Mouse (Mus musculus): ENCODE data around the gene Trim40. TPM values are rescaled to one million over a fixed set of nuclear protein-coding genes. Genes with fewer than 3 reads are reported as not detected.

Trim40 gene
- polyA plus RNA-seq, 1 experiment from 2014 or later: not detected

DNA sequence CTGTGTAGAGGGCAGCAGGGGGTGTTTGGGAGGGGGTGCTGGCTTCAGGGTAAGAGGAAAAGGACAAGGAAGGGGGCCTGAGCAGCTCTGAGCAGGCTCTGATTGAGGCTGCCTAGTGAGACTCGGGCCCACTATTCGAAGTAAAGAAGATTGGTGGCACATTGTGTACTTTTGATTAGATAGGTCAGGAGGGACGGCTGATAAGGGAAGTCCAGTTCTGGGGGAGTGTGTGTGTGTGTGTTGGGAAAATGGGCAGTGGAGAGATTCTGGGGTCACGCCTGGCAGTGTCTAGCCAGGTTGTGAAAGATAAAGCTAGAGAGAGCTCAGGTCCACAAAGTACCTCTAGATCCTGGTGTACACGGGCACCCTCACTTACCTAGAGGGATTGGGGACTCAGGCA lies 38.3 kb downstream of the Trim40 start:
- H3K9ac ChIP-seq: no peak overlapping the region
- H3K9me3 ChIP-seq (replicated peaks): no peaks in the 10 kb centered on the region
- no peak overlapping the region for H3K27ac ChIP-seq
- no peak overlapping the region for H3K4me2 ChIP-seq
- 90% methylated on average over 5 of the region's 5 CpGs for WGBS
- no peaks in the 10 kb centered on the region for H3K27me3 ChIP-seq
- 0 out of 2 replicates have a peak, but pooled peaks cover 4% of the 10 kb centered on the region for H3K4me1 ChIP-seq
- peaks cover 58% of the 10 kb centered on the region for H3K36me3 ChIP-seq (ENCODE audit: poor library complexity, severe bottlenecking)
- H3K4me3 ChIP-seq: no peak overlapping the region
- no peak for ATAC-seq

DNA sequence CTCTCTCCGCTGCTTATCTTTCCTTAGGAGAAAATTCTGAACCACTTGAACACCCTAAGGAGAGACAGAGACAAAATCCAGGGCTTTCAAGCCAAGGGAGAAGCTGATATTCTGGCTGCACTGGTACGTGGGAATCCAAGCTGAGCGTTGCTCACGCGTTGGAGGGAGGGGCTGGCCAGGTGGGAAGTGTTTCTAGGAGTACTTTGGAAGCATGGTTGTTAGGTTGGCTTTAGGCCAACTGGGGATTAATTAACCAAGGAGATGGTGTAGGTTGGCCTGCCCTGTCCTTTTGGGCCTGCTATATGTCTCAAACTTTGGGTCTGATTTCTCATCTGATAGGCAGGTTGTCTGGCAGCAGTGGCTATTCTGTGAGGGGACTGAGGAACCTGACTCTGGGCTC lies 38.7 kb downstream of the Trim40 start:
- Histone ChIP-seq H3K4me1 (0 out of 2 replicates have a peak, but pooled peaks cover 4% of the 10 kb centered on the region), H3K36me3 (ENCODE audit: poor library complexity, severe bottlenecking) (peaks cover 54% of the 10 kb centered on the region), H3K4me2 (no peak overlapping the region), H3K4me3 (no peak overlapping the region), H3K27me3 (no peaks in the 10 kb centered on the region), H3K9me3 (replicated peaks) (no peaks in the 10 kb centered on the region), H3K27ac (no peak overlapping the region), H3K9ac (no peak overlapping the region)
- 86% methylated on average over 5 of the region's 5 CpGs for WGBS
- no peak for ATAC-seq

DNA sequence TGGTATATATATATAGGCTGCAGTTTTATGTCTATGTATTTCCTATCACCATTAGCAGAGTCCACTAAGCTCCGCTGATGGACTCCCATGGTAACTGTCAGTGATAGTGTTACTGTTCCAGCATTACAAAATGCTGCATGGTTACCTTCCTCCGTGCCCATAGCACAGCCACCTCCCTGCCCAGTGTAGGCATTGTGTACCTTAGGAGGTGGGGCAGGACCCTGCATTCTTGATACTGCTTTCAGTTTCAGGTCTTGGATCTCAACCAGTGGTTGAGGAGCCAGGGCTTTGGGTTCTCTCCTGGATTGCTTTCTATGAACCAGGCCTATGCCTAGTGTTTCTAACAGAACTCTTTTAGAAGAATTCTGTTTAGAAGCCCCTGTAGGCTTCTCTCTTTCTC lies 39.9 kb downstream of the Trim40 start:
- ATAC-seq: no peak
- 92% methylated on average over 2 of the region's 2 CpGs for WGBS
- Histone ChIP-seq H3K9me3 (replicated peaks) (no peaks in the 10 kb centered on the region), H3K4me2 (no peak overlapping the region), H3K36me3 (ENCODE audit: poor library complexity, severe bottlenecking) (peaks cover 44% of the 10 kb centered on the region), H3K27me3 (no peaks in the 10 kb centered on the region), H3K4me1 (0 out of 2 replicates have a peak, but pooled peaks cover 4% of the 10 kb centered on the region), H3K27ac (no peak overlapping the region), H3K9ac (no peak overlapping the region), H3K4me3 (no peak overlapping the region)

DNA sequence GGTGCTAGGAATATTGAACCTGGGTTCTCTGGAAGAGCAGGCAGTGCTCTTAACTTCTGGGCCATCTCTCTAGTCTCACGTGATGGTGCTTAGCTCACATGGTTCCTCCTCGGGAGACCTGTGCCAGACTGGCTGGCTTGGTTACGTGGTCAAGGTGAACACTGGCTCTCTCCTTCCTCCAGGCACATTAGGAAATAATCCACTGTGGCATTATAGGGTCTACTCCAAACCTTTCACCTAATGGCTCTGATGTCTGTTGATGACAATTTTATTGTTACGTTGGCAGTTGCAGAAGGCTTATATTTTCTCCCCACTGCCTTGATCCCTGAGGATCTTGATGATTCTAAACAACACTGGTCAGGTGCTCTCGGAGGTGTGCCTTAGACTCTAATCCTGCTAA lies 41.0 kb downstream of the Trim40 start:
- H3K27ac ChIP-seq: no peak overlapping the region
- H3K36me3 ChIP-seq (ENCODE audit: poor library complexity, severe bottlenecking): peaks cover 34% of the 10 kb centered on the region
- no peaks in the 10 kb centered on the region for H3K9me3 ChIP-seq (replicated peaks)
- 0 out of 2 replicates have a peak, but pooled peaks cover 4% of the 10 kb centered on the region for H3K4me1 ChIP-seq
- no peak overlapping the region for H3K4me2 ChIP-seq
- H3K27me3 ChIP-seq: no peaks in the 10 kb centered on the region
- no peak for ATAC-seq
- WGBS: 84% methylated on average over 5 of the region's 5 CpGs
- no peak overlapping the region for H3K4me3 ChIP-seq
- no peak overlapping the region for H3K9ac ChIP-seq

DNA sequence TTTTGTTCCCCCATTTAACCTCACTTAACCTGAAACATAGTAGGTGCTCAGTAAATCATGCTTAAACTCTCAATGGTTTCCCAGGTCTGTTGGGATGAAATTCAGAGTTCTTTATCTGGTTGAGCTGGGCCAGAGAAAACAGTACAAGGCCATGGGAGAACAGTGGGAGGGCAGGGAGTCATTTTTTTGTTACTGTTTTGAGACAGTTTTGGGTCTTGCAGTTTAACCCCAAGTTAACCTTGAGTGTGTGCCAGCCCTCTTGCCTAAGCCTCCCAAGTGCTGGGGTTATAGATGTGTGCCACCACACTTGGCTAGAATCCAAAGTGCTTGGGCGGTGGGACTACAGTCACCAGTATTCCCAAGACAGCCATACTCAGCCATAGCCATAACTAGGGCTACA lies 45.2 kb downstream of the Trim40 start:
- ATAC-seq: no peak
- whole genome bisulfite sequencing: 84% methylated on average over 1 of the region's 1 CpGs
- Histone ChIP-seq H3K4me3 (no peak overlapping the region), H3K4me2 (no peak overlapping the region), H3K36me3 (ENCODE audit: poor library complexity, severe bottlenecking) (no peaks in the 10 kb centered on the region), H3K4me1 (no peaks in the 10 kb centered on the region), H3K9ac (no peak overlapping the region), H3K9me3 (replicated peaks) (no peaks in the 10 kb centered on the region), H3K27me3 (no peaks in the 10 kb centered on the region), H3K27ac (no peak overlapping the region)

DNA sequence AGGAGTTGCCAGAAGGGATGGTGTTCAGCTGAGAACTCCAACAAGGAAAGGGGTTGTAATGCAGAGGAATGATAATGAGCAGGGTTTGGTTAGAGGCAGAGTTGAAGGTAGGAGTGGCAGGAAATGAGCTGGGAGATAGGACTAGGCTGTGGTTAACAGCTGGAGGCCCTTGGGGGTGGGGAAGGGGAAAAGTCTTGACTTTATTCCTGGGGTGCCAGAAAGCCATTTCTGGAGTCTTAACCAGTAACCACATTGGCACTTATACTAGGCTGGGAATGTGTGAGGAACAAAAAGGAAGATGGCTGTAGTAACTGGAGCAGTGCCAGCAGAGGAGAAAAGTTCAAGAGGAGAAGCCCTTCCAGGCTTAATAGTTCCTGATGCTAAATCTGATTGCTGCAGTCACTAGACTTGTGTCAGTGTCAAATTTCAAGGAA lies 45.6 kb downstream of the Trim40 start:
- no peaks in the 10 kb centered on the region for H3K9me3 ChIP-seq (replicated peaks)
- no peak overlapping the region for H3K4me3 ChIP-seq
- no peaks in the 10 kb centered on the region for H3K27me3 ChIP-seq
- no peaks in the 10 kb centered on the region for H3K4me1 ChIP-seq
- ATAC-seq: no peak
- no peak overlapping the region for H3K4me2 ChIP-seq
- H3K36me3 ChIP-seq (ENCODE audit: poor library complexity, severe bottlenecking): no peaks in the 10 kb centered on the region
- H3K9ac ChIP-seq: no peak overlapping the region
- H3K27ac ChIP-seq: no peak overlapping the region

DNA sequence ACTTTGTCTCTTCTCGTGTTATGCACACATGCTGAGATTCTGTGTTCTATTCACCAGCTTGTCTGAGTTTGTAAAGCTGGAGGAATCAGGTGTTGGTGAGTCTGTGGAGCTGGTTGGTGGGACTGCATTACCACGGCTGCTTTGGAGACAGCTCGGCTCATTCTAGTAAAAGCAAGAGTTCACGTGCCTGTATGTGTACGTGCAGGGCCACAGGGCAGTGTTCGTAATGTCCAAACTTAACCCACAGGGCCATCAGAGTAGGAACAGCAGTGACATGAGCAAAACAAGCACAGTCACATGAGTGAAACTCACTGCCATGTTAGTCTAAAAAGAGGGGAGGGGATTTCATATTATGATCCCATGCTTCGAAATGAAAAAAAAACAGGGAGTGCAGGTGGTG lies 46.2 kb downstream of the Trim40 start:
- Histone ChIP-seq H3K4me3 (no peak overlapping the region), H3K4me1 (no peaks in the 10 kb centered on the region), H3K27me3 (no peaks in the 10 kb centered on the region), H3K4me2 (no peak overlapping the region), H3K9me3 (replicated peaks) (no peaks in the 10 kb centered on the region), H3K36me3 (ENCODE audit: poor library complexity, severe bottlenecking) (no peaks in the 10 kb centered on the region), H3K27ac (no peak overlapping the region), H3K9ac (no peak overlapping the region)
- no peak for ATAC-seq
- WGBS: 83% methylated on average over 7 of the region's 7 CpGs

DNA sequence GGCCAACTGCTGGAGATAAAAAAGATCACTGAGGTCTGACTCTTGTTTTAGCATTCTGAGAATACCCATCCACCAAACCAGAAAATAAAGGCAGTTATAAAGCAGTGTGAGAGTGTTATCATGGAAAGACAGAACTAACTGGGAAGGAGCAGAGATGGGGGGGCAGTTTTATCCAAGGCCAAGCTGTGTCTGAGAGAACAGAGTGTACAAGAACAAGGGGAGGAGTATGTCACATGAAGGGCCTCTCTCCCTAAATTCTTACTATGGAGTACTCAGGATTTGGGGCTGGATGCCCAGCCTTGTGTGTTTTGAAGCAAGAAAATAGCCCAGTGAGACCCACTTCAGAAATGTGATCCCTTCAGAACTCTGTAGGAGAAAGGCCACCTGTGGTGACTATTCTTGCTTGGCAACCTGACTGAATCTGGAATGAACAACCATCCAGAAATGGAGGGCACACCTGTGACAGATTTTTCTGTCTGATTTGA lies 48.9 kb downstream of the Trim40 start:
- Histone ChIP-seq H3K27me3 (no peaks in the 10 kb centered on the region), H3K4me2 (no peak overlapping the region), H3K4me3 (no peak overlapping the region), H3K4me1 (peaks cover 16% of the 10 kb centered on the region), H3K27ac (no peak overlapping the region), H3K9ac (no peak overlapping the region), H3K36me3 (ENCODE audit: poor library complexity, severe bottlenecking) (no peaks in the 10 kb centered on the region), H3K9me3 (replicated peaks) (no peaks in the 10 kb centered on the region)
- ATAC-seq: no peak

DNA sequence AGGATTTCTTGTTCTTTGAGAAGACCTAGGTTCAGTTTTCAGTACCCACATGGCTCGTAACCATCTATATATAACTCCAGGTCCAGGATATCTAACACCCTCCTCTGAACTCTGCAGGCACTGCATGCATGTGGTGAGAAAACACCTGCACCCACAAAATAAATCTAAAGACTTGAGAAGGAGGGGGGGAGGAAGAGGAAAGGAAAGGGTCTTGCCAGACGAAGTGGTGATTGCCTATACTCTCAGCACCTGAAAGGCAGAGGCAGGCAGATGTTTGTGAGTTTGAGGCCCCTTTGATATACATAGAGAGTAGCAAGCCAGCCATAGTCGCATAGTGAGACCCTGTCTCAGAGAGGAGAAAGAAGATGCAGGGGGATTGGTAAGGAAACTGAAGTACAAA lies 50.0 kb downstream of the Trim40 start:
- WGBS: 84% methylated on average over 3 of the region's 3 CpGs
- Histone ChIP-seq H3K4me1 (peaks cover 17% of the 10 kb centered on the region), H3K9me3 (replicated peaks) (no peaks in the 10 kb centered on the region), H3K27me3 (no peaks in the 10 kb centered on the region), H3K27ac (no peak overlapping the region), H3K9ac (no peak overlapping the region), H3K36me3 (ENCODE audit: poor library complexity, severe bottlenecking) (no peaks in the 10 kb centered on the region), H3K4me2 (no peak overlapping the region), H3K4me3 (no peak overlapping the region)
- ATAC-seq: no peak

DNA sequence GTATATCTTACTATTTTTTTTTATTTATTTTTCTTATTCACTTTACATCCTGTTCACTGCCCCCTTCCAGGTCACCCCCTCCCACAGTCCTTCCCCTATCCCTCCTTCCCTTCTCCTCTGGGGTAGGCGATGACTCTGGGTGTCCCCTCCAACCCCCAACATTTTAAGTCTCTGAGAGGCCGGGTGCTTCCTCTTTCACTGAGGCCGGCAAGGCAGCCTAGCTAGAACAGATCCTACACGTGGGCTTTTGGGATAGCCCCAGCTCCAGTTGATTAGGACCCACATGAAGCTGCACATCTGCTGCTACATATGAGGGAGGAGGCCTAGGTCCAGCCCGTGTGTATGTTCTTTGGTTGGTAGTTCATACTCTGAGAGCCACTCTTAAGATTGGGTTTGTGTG lies 50.9 kb downstream of the Trim40 start:
- 85% methylated on average over 5 of the region's 5 CpGs for WGBS
- ATAC-seq: no peak
- Histone ChIP-seq H3K36me3 (ENCODE audit: poor library complexity, severe bottlenecking) (no peaks in the 10 kb centered on the region), H3K9ac (no peak overlapping the region), H3K9me3 (replicated peaks) (no peaks in the 10 kb centered on the region), H3K27ac (no peak overlapping the region), H3K4me2 (no peak overlapping the region), H3K4me3 (no peak overlapping the region), H3K27me3 (no peaks in the 10 kb centered on the region), H3K4me1 (peaks cover 17% of the 10 kb centered on the region)

DNA sequence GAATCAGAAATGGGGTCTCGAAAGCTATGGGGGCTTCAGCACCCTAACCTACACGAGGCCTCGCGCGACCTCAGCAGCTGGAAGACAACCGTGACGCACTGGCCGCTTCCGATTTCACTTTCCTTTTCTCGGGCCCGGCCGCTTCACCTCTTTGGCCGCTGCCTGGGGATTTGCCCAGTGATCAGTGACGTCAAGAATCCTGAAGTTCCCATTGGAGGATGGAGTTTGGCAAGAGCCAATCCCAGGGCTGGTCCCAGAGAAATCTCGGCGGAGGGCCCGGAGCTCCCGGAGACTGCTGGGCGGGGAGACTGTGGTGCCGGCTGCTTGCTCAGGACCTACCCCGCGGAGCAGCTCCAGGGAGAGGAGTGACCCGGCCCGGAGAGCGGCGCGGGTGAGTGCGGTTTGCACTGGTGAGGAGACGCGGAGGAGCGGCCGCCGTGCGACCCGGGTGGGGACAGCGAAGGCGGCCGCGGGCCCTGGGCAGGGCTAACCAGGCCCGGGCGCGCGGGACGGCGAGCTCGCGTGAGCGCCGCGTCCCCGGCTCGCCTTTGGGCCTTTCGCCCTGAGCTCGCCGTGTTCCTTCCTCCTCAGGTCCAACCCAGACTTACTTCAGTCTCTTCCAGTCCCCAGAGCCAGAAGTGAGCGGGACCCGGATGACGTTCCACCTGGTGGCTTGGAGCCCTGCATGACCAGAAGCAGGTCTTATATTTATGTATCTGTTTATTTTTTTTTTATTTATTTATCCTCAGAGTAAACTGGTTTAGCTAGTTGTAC lies 52.9 kb downstream of the Trim40 start, which contains the start of gene Trim26:
TSS of gene Trim26 (plus strand) at position 261 of the 774 bp plus-strand sequence.
- H3K4me2 ChIP-seq: peak within 1 kb of the TSS; percentile 59
- under 1% methylated on average over 58 of the region's 58 CpGs for WGBS
- no peaks in the 10 kb centered on the region for H3K36me3 ChIP-seq (ENCODE audit: poor library complexity, severe bottlenecking)
- peak; percentile 99 for ATAC-seq
- peak within 1 kb of the TSS; percentile 71 for H3K4me3 ChIP-seq
- peak within 1 kb of the TSS; percentile 82 for H3K9ac ChIP-seq
- H3K27me3 ChIP-seq: no peaks in the 10 kb centered on the region
- H3K9me3 ChIP-seq (replicated peaks): no peaks in the 10 kb centered on the region
- peak within 1 kb of the TSS; percentile 89 for H3K27ac ChIP-seq
- peaks cover 17% of the 10 kb centered on the region for H3K4me1 ChIP-seq

DNA sequence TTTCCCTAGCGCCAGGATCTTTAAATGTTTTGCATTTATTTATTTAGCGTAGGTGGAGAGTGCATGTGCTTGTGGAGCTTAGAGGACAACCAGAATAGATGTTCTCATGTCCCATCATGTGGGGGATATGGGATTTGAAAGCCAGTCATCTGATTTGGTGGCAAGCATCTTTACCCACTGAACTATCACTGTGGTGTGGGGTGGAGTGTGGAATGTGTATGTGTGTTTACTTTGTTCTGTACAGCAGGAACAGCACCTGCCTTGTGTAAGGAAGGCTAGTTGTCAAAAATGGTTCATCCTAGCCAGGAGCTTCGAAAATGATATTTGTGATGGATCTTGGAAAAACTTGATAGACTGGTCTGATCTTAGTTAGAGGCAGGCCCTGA lies 53.5 kb downstream of the Trim40 start:
- Histone ChIP-seq H3K27me3 (no peaks in the 10 kb centered on the region), H3K9ac (peak overlapping the region; percentile 82), H3K4me2 (peak overlapping the region; percentile 59), H3K9me3 (replicated peaks) (no peaks in the 10 kb centered on the region), H3K36me3 (ENCODE audit: poor library complexity, severe bottlenecking) (no peaks in the 10 kb centered on the region), H3K4me3 (peak overlapping the region; percentile 71), H3K27ac (peak overlapping the region; percentile 20; the same call in 1 of the 2 replicates), H3K4me1 (peaks cover 17% of the 10 kb centered on the region)
- 18% methylated on average over 3 of the region's 3 CpGs for WGBS
- ATAC-seq: peak; percentile 39

Data from forebrain, embryonic 13.5 days (tissue).